In genomic region chr9:64447070-64447469, GRCm38 (mm10) we compare ENCODE assay signal across 8 mouse cellular contexts.
DNase-seq lines count a peak whose midpoint lies in the region; ATAC-seq and TF ChIP-seq lines count a peak whose summit lies in the region.

No protein-coding gene starts in this region.

- H3K9me3 ChIP-seq in neural tube, embryonic 12.5 days: no peaks in the 10 kb centered on the region
- no peaks in the 10 kb centered on the region for H3K9me3 ChIP-seq in liver, embryonic 14.5 days (ENCODE audit: control insufficient read depth, low read length)
- H3K9me3 ChIP-seq in stomach, postnatal 0 days (ENCODE audit: control insufficient read depth, low read length): no peaks in the 10 kb centered on the region

- no peak overlapping the region for H3K9ac ChIP-seq in neural tube, embryonic 12.5 days
- no peak overlapping the region for H3K9ac ChIP-seq in liver, embryonic 14.5 days (replicated peaks)
- no peak overlapping the region for H3K9ac ChIP-seq in stomach, postnatal 0 days (ENCODE audit: low read length)

- TF ChIP-seq CTCF in liver, embryonic 14.5 days (IDR thresholded peaks at IDR 0.05; ENCODE audit: low read depth): no peak
- 0 out of 2 replicates have a peak, but pooled peaks have one; percentile 8 for TF ChIP-seq CTCF in stomach, postnatal 0 days (IDR thresholded peaks at IDR 0.05; ENCODE audit: low read depth)

- TF ChIP-seq EP300 in liver, embryonic 14.5 days (IDR thresholded peaks at IDR 0.05; ENCODE audit: low read depth): no peak
- TF ChIP-seq EP300 in stomach, postnatal 0 days (optimal IDR thresholded peaks at IDR 0.05): no peak

- ATAC-seq in neural tube, embryonic 12.5 days (ENCODE audit: low FRiP score, low read depth): peak; percentile 61
- ATAC-seq in liver, embryonic 14.5 days (ENCODE audit: insufficient read depth): no peak
- ATAC-seq in stomach, postnatal 0 days (ENCODE audit: low FRiP score, low TSS enrichment): 0 out of 2 replicates have a peak, but pooled peaks have one; percentile 29

- H3K27ac ChIP-seq in neural tube, embryonic 12.5 days: no peak overlapping the region
- H3K27ac ChIP-seq in liver, embryonic 14.5 days: no peak overlapping the region
- no peak overlapping the region; the same call in 1 of the 2 replicates for H3K27ac ChIP-seq in stomach, postnatal 0 days (replicated peaks)

- 35% methylated on average over 6 of the region's 6 CpGs for WGBS in neural tube, embryonic 12.5 days
- 31% methylated on average over 6 of the region's 6 CpGs for WGBS in liver, embryonic 14.5 days (ENCODE audit: insufficient replicate concordance)
- WGBS in stomach, postnatal 0 days: 22% methylated on average over 6 of the region's 6 CpGs

- DNase-seq in embryo, embryonic 10.5 days (ENCODE audit: low spot score): peak; percentile 19
- DNase-seq in embryo, embryonic 11 days: no peak
- DNase-seq in neural tube, embryonic 10.5 days (ENCODE audit: extremely low spot score, low spot score): no peak
- DNase-seq in liver, embryonic 14.5 days (ENCODE audit: low read depth in 3 of 3, low spot score in 3 of 3): no peak
- DNase-seq in stomach, postnatal 0 days (ENCODE audit: low spot score): no peak
- no peak for DNase-seq in adrenal gland, adult 18-20 months (ENCODE audit: low spot score in 2 of 2)
- no peak for DNase-seq in layer of hippocampus, postnatal 25 days (ENCODE audit: extremely low spot score in 1 of 2, low spot score in 1 of 2)

- peaks cover 22% of the 10 kb centered on the region for H3K4me1 ChIP-seq in neural tube, embryonic 12.5 days
- H3K4me1 ChIP-seq in liver, embryonic 14.5 days (replicated peaks; ENCODE audit: control insufficient read depth in 2 of 2, insufficient read depth in 2 of 2, low read length in 1 of 2): peaks cover 0 to 16% of the 10 kb centered on the region in 2 experiments; a peak in 1 of 4 replicates
- peaks cover 2% of the 10 kb centered on the region; the same call in 1 of the 2 replicates for H3K4me1 ChIP-seq in stomach, postnatal 0 days (replicated peaks; ENCODE audit: control insufficient read depth, insufficient read depth)

- H3K27me3 ChIP-seq in neural tube, embryonic 12.5 days (replicated peaks): no peaks in the 10 kb centered on the region; the same call in 1 of the 2 replicates
- no peaks in the 10 kb centered on the region for H3K27me3 ChIP-seq in liver, embryonic 14.5 days (ENCODE audit: control insufficient read depth, insufficient read depth, low read length)
- H3K27me3 ChIP-seq in stomach, postnatal 0 days (ENCODE audit: control insufficient read depth, insufficient read depth, low read length): no peaks in the 10 kb centered on the region

- no peak overlapping the region for H3K4me3 ChIP-seq in neural tube, embryonic 12.5 days
- H3K4me3 ChIP-seq in liver, embryonic 14.5 days (ENCODE audit: insufficient read depth in 1 of 2, low read depth in 2 of 2, low read length in 2 of 2): no peak overlapping the region
- H3K4me3 ChIP-seq in stomach, postnatal 0 days (ENCODE audit: low read depth, low read length): no peak overlapping the region

- H3K36me3 ChIP-seq in neural tube, embryonic 12.5 days: no peaks in the 10 kb centered on the region
- no peaks in the 10 kb centered on the region for H3K36me3 ChIP-seq in liver, embryonic 14.5 days (replicated peaks; ENCODE audit: control insufficient read depth, insufficient read depth, low read depth)
- no peaks in the 10 kb centered on the region for H3K36me3 ChIP-seq in stomach, postnatal 0 days (ENCODE audit: control insufficient read depth, insufficient read depth, low read length)

- H3K4me2 ChIP-seq in neural tube, embryonic 12.5 days (replicated peaks): 0 out of 2 replicates have a peak overlapping the region, but pooled peaks have one; percentile 5
- H3K4me2 ChIP-seq in liver, embryonic 14.5 days (ENCODE audit: low read depth): 0 out of 2 replicates have a peak overlapping the region, but pooled peaks have one; percentile 19
- H3K4me2 ChIP-seq in stomach, postnatal 0 days (replicated peaks; ENCODE audit: low read depth): no peak overlapping the region
